Mouse (Mus musculus) liver, postnatal 0 days (tissue): ENCODE results near the gene Ano9. TPM values are rescaled to one million over a fixed set of nuclear protein-coding genes. Genes with fewer than 3 reads are reported as not detected.

Experiments
- ATAC-seq: fragments of 200-750 bp; cut with Nextera tagmentation; 2 replicates; pipeline ENCODE4 v1.8.0; 2017; ENCODE audit warnings: mild to moderate bottlenecking, moderate library complexity
- DNase-seq: peaks from one replicate; pipeline ENCODE4 v3.0.0-alpha.2; 2016
- H3K27ac ChIP-seq: fragments of 300-500 bp; sonication (generic); 2 replicates; pipeline ENCODE4 v1.5.1; 2014; ENCODE audit warnings: antibody characterized with exemption, moderate library complexity, mild to moderate bottlenecking, low read depth
- H3K27me3 ChIP-seq: fragments of 300-500 bp; sonication (generic); 2 replicates; pipeline ENCODE4 v1.6.1; 2014; ENCODE audit warnings: low read length, control low read depth, mixed read lengths; ENCODE audit not compliant: insufficient read depth
- H3K36me3 ChIP-seq: fragments of 300-500 bp; sonication (generic); replicated peaks from 2 replicates; pipeline ENCODE4 v1.6.1; 2014; ENCODE audit warnings: mild to moderate bottlenecking, control low read depth, low read length, moderate library complexity, mixed read lengths; ENCODE audit not compliant: insufficient read depth
- H3K4me1 ChIP-seq: fragments of 300-500 bp; sonication (generic); 2 replicates; pipeline ENCODE4 v1.6.1; 2014; ENCODE audit warnings: antibody characterized with exemption, mild to moderate bottlenecking, control low read depth; ENCODE audit not compliant: insufficient read depth
- H3K4me2 ChIP-seq: fragments of 300-500 bp; sonication (generic); 2 replicates; pipeline ENCODE4 v1.6.1; 2014; ENCODE audit warnings: low read depth, mild to moderate bottlenecking, low read length, moderate library complexity, mixed read lengths
- H3K4me3 ChIP-seq: fragments of 300-500 bp; sonication (generic); 2 replicates; pipeline ENCODE4 v1.5.1; 2014; ENCODE audit warnings: low read depth, low read length
- H3K9ac ChIP-seq: fragments of 300-500 bp; sonication (generic); replicated peaks from 2 replicates; pipeline ENCODE4 v1.6.1; 2014; ENCODE audit warnings: mild to moderate bottlenecking, moderate library complexity
- H3K9me3 ChIP-seq: fragments of 300-500 bp; sonication (generic); 2 replicates; pipeline ENCODE4 v1.6.1; 2016; ENCODE audit warnings: mild to moderate bottlenecking, control low read depth, low read length, mixed read lengths
- CTCF ChIP-seq: sonication (generic); IDR thresholded peaks from 2 replicates; pipeline ENCODE4 v1.5.1; 2016; ENCODE audit warnings: antibody characterized with exemption, low read depth
- EP300 ChIP-seq: IDR thresholded peaks from 2 replicates; pipeline ENCODE4 v1.6.1; 2016; ENCODE audit warnings: antibody characterized with exemption, low read depth, mild to moderate bottlenecking
- WGBS: fragments of 180-500 bp; shearing (Covaris S2); extraction: QIAGEN DNeasy Blood & Tissue Kit; methylation state at CpG from one replicate; pipeline ENCODE4 v1.1.7; 2014; ENCODE audit not compliant: insufficient replicate concordance; 5-methylcytosine and 5-hydroxymethylcytosine counted together
- polyA plus RNA-seq: library from polyadenylated mRNA; unstranded; fragments of >200 nt; fragmentation: Nextera tagmentation; extraction: Ambion mirVana; gene quantifications from 2 replicates; pipeline ENCODE4 v1.2.1, GENCODE M21; 2015

Gene Ano9
- polyA plus RNA-seq, 1 experiment from 2014 or later, result 1.4 TPM

GRCm38 (mm10) chr7:141119487-141119886 is 1.9 kb upstream of the Ano9 start:
- no peak for TF ChIP-seq EP300
- no peak for TF ChIP-seq CTCF
- H3K36me3 ChIP-seq, result no peaks in the 10 kb centered on the region
- ATAC-seq (no peak), DNase-seq (no peak)
- H3K4me3 ChIP-seq, result no peak overlapping the region
- no peak overlapping the region for H3K27ac ChIP-seq
- no peak overlapping the region for H3K4me2 ChIP-seq
- no peaks in the 10 kb centered on the region for H3K9me3 ChIP-seq
- no peaks in the 10 kb centered on the region for H3K27me3 ChIP-seq
- H3K4me1 ChIP-seq, result peaks cover 37% of the 10 kb centered on the region
- no peak overlapping the region for H3K9ac ChIP-seq
- WGBS, result 64% methylated on average over 3 of the region's 3 CpGs

- Histone ChIP-seq H3K36me3 (no peaks in the 10 kb centered on the region), H3K9me3 (no peaks in the 10 kb centered on the region), H3K4me1 (peaks cover 21% of the 10 kb centered on the region), H3K4me3 (no peak overlapping the region), H3K9ac (no peak overlapping the region), H3K27me3 (no peaks in the 10 kb centered on the region), H3K4me2 (no peak overlapping the region), H3K27ac (no peak overlapping the region)
- peak; percentile 64; the same call in 1 of the 2 replicates for ATAC-seq
- 75% methylated on average over 9 of the region's 9 CpGs for WGBS
- peak; percentile 44 for DNase-seq
- TF ChIP-seq EP300 (no peak), CTCF (no peak)
These were observed 1.7 kb downstream of the Ano9 start for GRCm38 (mm10) chr7:141115874-141116273.

- Histone ChIP-seq H3K4me2 (no peak overlapping the region), H3K4me1 (peaks cover 19% of the 10 kb centered on the region), H3K27me3 (peaks cover 3% of the 10 kb centered on the region; the same call in 1 of the 2 replicates), H3K4me3 (no peak overlapping the region), H3K9me3 (no peaks in the 10 kb centered on the region), H3K27ac (no peak overlapping the region), H3K36me3 (no peaks in the 10 kb centered on the region), H3K9ac (no peak overlapping the region)
- TF ChIP-seq EP300 (no peak), CTCF (no peak)
- 52% methylated on average over 3 of the region's 3 CpGs for WGBS
- DNase-seq (no peak), ATAC-seq (no peak)
These were observed 14.4 kb downstream of the Ano9 start for GRCm38 (mm10) chr7:141103161-141103560.

GRCm38 (mm10) chr7:141099911-141100691 is 17.5 kb downstream of the Ano9 start, which contains the start of gene Sigirr:
Gene Sigirr (minus strand): TSS chr7:141100572.
- Histone ChIP-seq H3K36me3 (no peaks in the 10 kb centered on the region), H3K4me3 (peak within 1 kb of the TSS; percentile 56), H3K27ac (peak within 1 kb of the TSS; percentile 48; the same call in 1 of the 2 replicates), H3K27me3 (peaks cover 3% of the 10 kb centered on the region; the same call in 1 of the 2 replicates), H3K9me3 (no peaks in the 10 kb centered on the region), H3K4me1 (peaks cover 40% of the 10 kb centered on the region), H3K4me2 (peak within 1 kb of the TSS; percentile 87), H3K9ac (peak within 1 kb of the TSS; percentile 58)
- WGBS, result 2% methylated on average over 56 of the region's 56 CpGs
- ATAC-seq, result peak; percentile 41
- TF ChIP-seq EP300 (no peak), CTCF (no peak)
- peak; percentile 64 for DNase-seq

- Histone ChIP-seq H3K36me3 (no peaks in the 10 kb centered on the region), H3K4me3 (no peak overlapping the region), H3K27me3 (peaks cover 3% of the 10 kb centered on the region; the same call in 1 of the 2 replicates), H3K9ac (no peak overlapping the region), H3K9me3 (no peaks in the 10 kb centered on the region), H3K4me2 (peak overlapping the region; percentile 58), H3K27ac (peak overlapping the region; percentile 84; the same call in 1 of the 2 replicates), H3K4me1 (peaks cover 48% of the 10 kb centered on the region)
- TF ChIP-seq CTCF, result no peak
- TF ChIP-seq EP300, result no peak
- WGBS, result 65% methylated on average over 5 of the region's 5 CpGs
- no peak for ATAC-seq
- DNase-seq, result no peak
These were observed 20.4 kb downstream of the Ano9 start for GRCm38 (mm10) chr7:141097177-141097576.

- Histone ChIP-seq H3K4me1 (peaks cover 51% of the 10 kb centered on the region), H3K9ac (peak overlapping the region; percentile 47), H3K36me3 (no peaks in the 10 kb centered on the region), H3K27me3 (peaks cover 3% of the 10 kb centered on the region; the same call in 1 of the 2 replicates), H3K4me2 (peak overlapping the region; percentile 58), H3K9me3 (no peaks in the 10 kb centered on the region), H3K27ac (peak overlapping the region; percentile 84), H3K4me3 (peak overlapping the region; percentile 18)
- no peak for TF ChIP-seq EP300
- peak; percentile 44 for TF ChIP-seq CTCF
- ATAC-seq (peak; percentile 22), DNase-seq (peak; percentile 81)
- 16% methylated on average over 6 of the region's 6 CpGs for WGBS
These were observed 21.0 kb downstream of the Ano9 start for GRCm38 (mm10) chr7:141096649-141097056.
